Mouse (Mus musculus) heart, adult 10 weeks (tissue): ENCODE data around the gene Agtr1b. TPM values are rescaled to one million over a fixed set of nuclear protein-coding genes. Genes with fewer than 3 reads are reported as not detected.

Source experiments
- polyA plus RNA-seq: library from polyadenylated mRNA; stranded (reverse); fragments of 350-450 nt; fragmentation: Illumina TruSeq; extraction: RNeasy Lipid Tissue Mini Kit (QIAGEN cat#74804); gene quantifications from one replicate; pipeline ENCODE4 v1.2.3, GENCODE M21; 2014; ENCODE audit warnings: low read depth, low replicate concordance

Agtr1b gene
- not detected for polyA plus RNA-seq

GRCm38 (mm10) chr3:20366558-20367522, at the start of gene Agtr1b:
Gene Agtr1b (minus strand): TSS chr3:20367177.

GRCm38 (mm10) chr3:20275633-20276032, 91.3 kb downstream of the Agtr1b start, which contains the start of gene Cpb1:
Gene Cpb1 (minus strand): TSS chr3:20275733.

Other genes starting within 250 kb of the Agtr1b start
- 224 TPM for gene Gyg, start 211.9 kb downstream of the Agtr1b start, polyA plus RNA-seq
- gene Cpa3, start 125.0 kb downstream of the Agtr1b start, polyA plus RNA-seq = 2.5 TPM
- not detected for gene Cpb1, start 91.4 kb downstream of the Agtr1b start, polyA plus RNA-seq